Mouse (Mus musculus): ENCODE data around the gene Ttc28. TPM values are rescaled to one million over a fixed set of nuclear protein-coding genes. Genes with fewer than 3 reads are reported as not detected.
A peak's percentile ranks its signal among the peaks of the same experiment; 100 is the strongest.

Gene Ttc28
- polyA plus RNA-seq, 1 experiment from 2014 or later = 24.7 TPM

DNA sequence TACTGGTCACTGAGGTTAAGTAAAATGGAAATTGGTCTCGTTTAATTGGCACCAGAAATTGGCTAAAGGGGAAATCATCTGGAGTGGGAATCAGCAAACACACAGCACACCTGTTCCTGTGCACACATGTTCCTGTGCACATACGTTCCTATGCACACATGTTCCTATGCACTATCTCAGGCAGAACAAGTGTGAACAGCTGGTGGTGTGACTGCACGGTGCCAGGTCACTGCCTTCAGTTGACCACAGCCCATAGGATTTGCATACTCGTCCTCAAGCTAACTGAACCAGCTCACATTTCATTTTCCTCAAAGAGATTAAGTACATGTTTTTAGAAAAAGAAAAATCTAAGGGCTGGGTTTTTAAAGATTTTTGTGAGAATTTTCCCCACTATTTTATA lies 263.2 kb downstream of the Ttc28 start:
- no peak overlapping the region for H3K27ac ChIP-seq (replicated peaks)
- no peaks in the 10 kb centered on the region for H3K36me3 ChIP-seq
- no peaks in the 10 kb centered on the region for H3K9me3 ChIP-seq
- H3K4me1 ChIP-seq = peaks cover 40% of the 10 kb centered on the region
- H3K4me3 ChIP-seq = no peak overlapping the region
- H3K9ac ChIP-seq (replicated peaks) = no peak overlapping the region
- ATAC-seq (ENCODE audit: low FRiP score, low read depth) = no peak
- H3K27me3 ChIP-seq = 0 out of 2 replicates have a peak, but pooled peaks cover 14% of the 10 kb centered on the region
- 82% methylated on average over 4 of the region's 4 CpGs for WGBS
- H3K4me2 ChIP-seq (replicated peaks) = no peak overlapping the region

DNA sequence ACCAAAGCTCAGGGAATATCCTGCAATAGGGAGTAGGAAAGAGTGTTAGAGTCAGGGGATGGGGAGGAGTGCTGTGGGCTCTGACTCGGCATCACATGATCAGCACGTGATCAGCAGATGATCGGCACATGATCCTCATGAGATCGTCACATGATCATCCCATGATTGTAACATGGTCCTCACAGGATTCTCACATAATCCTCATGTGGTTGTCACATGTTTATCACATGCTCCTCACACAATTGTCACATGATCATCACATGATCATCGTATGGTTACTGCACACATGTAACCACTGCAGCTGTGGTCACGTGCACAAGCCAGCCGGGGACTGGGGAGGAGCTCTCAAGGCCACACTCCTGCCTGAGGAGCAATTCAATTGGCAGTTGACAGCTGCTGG lies 264.8 kb downstream of the Ttc28 start:
- Histone ChIP-seq H3K9ac (replicated peaks) (no peak overlapping the region), H3K36me3 (no peaks in the 10 kb centered on the region), H3K4me1 (peaks cover 25% of the 10 kb centered on the region), H3K4me3 (no peak overlapping the region), H3K9me3 (no peaks in the 10 kb centered on the region), H3K4me2 (replicated peaks) (no peak overlapping the region), H3K27ac (replicated peaks) (no peak overlapping the region; the same call in 1 of the 2 replicates), H3K27me3 (0 out of 2 replicates have a peak, but pooled peaks cover 3% of the 10 kb centered on the region)
- 89% methylated on average over 7 of the region's 7 CpGs for WGBS
- no peak for ATAC-seq (ENCODE audit: low FRiP score, low read depth)

DNA sequence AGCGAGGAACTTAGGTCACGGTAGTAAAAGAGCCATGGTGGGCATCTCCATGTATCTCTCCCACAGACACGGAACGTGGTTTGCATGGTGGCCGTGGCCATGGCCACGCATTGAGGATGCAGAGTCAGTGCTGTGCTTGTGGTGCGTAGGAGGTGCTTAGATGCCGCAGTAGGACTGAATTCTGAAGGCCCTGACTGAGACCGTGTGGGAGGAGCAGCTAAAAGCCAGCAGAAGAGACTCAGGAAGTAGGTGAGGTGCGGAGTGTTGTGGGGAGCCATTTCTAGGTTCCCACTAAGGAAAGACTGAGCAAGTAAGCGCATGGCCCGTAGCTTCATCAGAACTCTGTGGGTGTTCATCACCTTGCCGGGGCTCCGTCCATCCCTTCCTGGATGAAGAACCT lies 271.0 kb downstream of the Ttc28 start:
- WGBS = 96% methylated on average over 14 of the region's 14 CpGs
- no peak for ATAC-seq (ENCODE audit: low FRiP score, low read depth)
- no peaks in the 10 kb centered on the region for H3K9me3 ChIP-seq
- no peaks in the 10 kb centered on the region for H3K36me3 ChIP-seq
- peaks cover 39% of the 10 kb centered on the region for H3K4me1 ChIP-seq
- H3K9ac ChIP-seq (replicated peaks) = no peak overlapping the region
- H3K4me3 ChIP-seq = no peak overlapping the region
- H3K4me2 ChIP-seq (replicated peaks) = no peak overlapping the region
- no peaks in the 10 kb centered on the region for H3K27me3 ChIP-seq
- no peak overlapping the region for H3K27ac ChIP-seq (replicated peaks)

DNA sequence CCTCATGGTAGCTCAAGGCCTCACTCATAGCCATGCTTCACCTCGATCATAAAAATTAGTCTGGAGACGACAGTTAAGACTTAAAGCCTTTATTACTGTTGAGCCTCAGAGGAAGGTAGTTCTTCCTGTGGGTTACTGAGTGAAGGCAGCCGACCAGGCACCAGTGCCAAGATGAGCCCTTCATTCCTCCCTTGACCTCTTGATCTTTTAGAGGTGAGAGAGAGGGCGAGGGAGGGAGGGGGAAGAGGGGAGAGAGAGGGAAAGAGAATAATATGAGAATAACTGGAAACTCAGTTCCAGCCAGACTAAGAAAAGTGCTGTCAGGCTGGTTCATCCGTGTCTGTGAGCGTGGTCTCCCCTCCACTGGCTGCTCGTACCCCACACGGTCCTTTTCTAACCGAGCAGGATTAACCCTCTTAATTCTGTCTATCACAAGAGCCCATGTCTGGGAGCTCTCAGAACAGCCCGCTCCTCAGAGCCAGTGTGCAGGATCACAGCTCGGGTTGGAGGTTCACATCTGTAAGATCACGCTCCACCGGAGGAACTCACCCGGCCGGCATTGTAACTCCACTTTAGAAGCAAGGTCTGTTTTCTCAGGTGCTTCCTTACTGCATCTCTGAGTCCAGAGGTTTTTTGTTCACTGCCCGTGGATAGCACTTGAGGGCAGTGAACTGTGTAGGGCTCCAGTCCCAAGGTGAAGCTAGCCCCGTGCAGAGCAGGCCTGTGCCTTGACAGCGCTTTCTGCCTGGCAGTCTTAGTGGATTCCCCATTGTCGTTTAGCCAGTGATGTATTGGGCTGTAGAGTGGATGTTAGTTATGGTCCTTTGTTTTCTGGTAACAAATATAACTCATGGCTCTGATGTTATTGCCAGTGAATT lies 272.5 kb downstream of the Ttc28 start:
- H3K4me2 ChIP-seq (replicated peaks) = no peak overlapping the region
- H3K27ac ChIP-seq (replicated peaks) = 0 out of 2 replicates have a peak overlapping the region, but pooled peaks have one; percentile 31
- H3K9me3 ChIP-seq = no peaks in the 10 kb centered on the region
- WGBS = 42% methylated on average over 19 of the region's 19 CpGs
- no peaks in the 10 kb centered on the region for H3K36me3 ChIP-seq
- H3K9ac ChIP-seq (replicated peaks) = no peak overlapping the region
- peaks cover 42% of the 10 kb centered on the region for H3K4me1 ChIP-seq
- no peak overlapping the region for H3K4me3 ChIP-seq
- ATAC-seq (ENCODE audit: low FRiP score, low read depth) = no peak
- no peaks in the 10 kb centered on the region for H3K27me3 ChIP-seq

- Histone ChIP-seq H3K4me3 (no peak overlapping the region), H3K27me3 (peaks cover 3% of the 10 kb centered on the region; the same call in 1 of the 2 replicates), H3K4me1 (peaks cover 58% of the 10 kb centered on the region), H3K9ac (replicated peaks) (no peak overlapping the region), H3K9me3 (no peaks in the 10 kb centered on the region), H3K36me3 (no peaks in the 10 kb centered on the region), H3K4me2 (replicated peaks) (no peak overlapping the region), H3K27ac (replicated peaks) (0 out of 2 replicates have a peak overlapping the region, but pooled peaks have one; percentile 16)
- 22% methylated on average over 7 of the region's 7 CpGs for WGBS
- peak; percentile 74 for ATAC-seq (ENCODE audit: low FRiP score, low read depth)
These were observed 275.0 kb downstream of the Ttc28 start for GRCm38 (mm10) chr5:111154586-111154985.

DNA sequence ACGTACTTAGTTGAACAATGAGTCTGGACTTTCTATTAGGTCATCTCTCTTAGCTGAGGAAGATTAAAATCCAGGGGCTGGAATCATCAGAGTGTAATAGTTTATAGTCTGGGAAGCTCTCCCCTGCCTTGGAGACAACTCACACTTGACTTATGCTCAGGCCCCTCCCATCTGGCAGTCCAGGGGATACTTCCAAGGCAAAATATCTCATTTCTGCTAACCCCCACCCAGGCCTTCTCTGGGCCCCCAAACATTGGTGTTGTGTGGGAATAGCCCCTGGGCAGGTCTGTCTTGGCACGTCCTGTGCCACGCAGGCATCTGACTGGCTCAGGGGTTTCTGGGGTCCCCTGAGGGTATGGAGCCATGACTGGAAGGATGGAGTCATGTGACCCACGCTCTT lies 275.7 kb downstream of the Ttc28 start:
- no peak overlapping the region for H3K9ac ChIP-seq (replicated peaks)
- no peak overlapping the region for H3K27ac ChIP-seq (replicated peaks)
- no peak for ATAC-seq (ENCODE audit: low FRiP score, low read depth)
- H3K4me3 ChIP-seq = no peak overlapping the region
- peaks cover 65% of the 10 kb centered on the region for H3K4me1 ChIP-seq
- H3K27me3 ChIP-seq = peaks cover 3% of the 10 kb centered on the region; the same call in 1 of the 2 replicates
- H3K4me2 ChIP-seq (replicated peaks) = no peak overlapping the region
- H3K9me3 ChIP-seq = no peaks in the 10 kb centered on the region
- 85% methylated on average over 4 of the region's 4 CpGs for WGBS
- no peaks in the 10 kb centered on the region for H3K36me3 ChIP-seq

GRCm38 (mm10) chr5:111155928-111156327 lies 276.3 kb downstream of the Ttc28 start:
- 93% methylated on average over 12 of the region's 12 CpGs for WGBS
- H3K4me2 ChIP-seq (replicated peaks) = no peak overlapping the region
- H3K9ac ChIP-seq (replicated peaks) = no peak overlapping the region
- no peak overlapping the region for H3K4me3 ChIP-seq
- peaks cover 3% of the 10 kb centered on the region; the same call in 1 of the 2 replicates for H3K27me3 ChIP-seq
- no peaks in the 10 kb centered on the region for H3K9me3 ChIP-seq
- peaks cover 71% of the 10 kb centered on the region for H3K4me1 ChIP-seq
- no peak overlapping the region for H3K27ac ChIP-seq (replicated peaks)
- ATAC-seq (ENCODE audit: low FRiP score, low read depth) = no peak
- H3K36me3 ChIP-seq = no peaks in the 10 kb centered on the region

DNA sequence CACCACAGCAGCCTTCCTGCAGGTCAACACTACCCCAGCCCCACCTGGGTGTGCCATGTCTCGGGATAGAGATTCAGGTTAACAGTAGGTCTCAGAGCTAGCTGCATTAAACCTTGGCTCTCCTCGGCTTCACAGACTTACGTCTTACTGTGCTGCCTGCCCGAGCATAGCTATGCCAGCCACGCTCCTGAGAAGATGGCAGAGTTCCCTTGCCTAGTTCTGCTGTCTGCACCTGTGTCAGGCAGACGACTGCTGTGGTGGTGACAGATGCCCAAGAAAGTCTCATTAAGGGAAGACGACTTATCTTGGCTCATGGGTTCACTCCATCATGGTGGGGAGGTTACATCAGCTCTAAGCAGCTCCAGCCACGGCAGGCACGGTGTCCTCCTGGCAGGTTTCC lies 278.7 kb downstream of the Ttc28 start:
- H3K9me3 ChIP-seq = no peaks in the 10 kb centered on the region
- H3K4me3 ChIP-seq = no peak overlapping the region
- ATAC-seq (ENCODE audit: low FRiP score, low read depth) = no peak
- H3K9ac ChIP-seq (replicated peaks) = no peak overlapping the region
- H3K36me3 ChIP-seq = no peaks in the 10 kb centered on the region
- H3K27me3 ChIP-seq = peaks cover 3% of the 10 kb centered on the region; the same call in 1 of the 2 replicates
- H3K4me2 ChIP-seq (replicated peaks) = no peak overlapping the region
- no peak overlapping the region for H3K27ac ChIP-seq (replicated peaks)
- peaks cover 71% of the 10 kb centered on the region for H3K4me1 ChIP-seq
- 90% methylated on average over 9 of the region's 9 CpGs for WGBS

DNA sequence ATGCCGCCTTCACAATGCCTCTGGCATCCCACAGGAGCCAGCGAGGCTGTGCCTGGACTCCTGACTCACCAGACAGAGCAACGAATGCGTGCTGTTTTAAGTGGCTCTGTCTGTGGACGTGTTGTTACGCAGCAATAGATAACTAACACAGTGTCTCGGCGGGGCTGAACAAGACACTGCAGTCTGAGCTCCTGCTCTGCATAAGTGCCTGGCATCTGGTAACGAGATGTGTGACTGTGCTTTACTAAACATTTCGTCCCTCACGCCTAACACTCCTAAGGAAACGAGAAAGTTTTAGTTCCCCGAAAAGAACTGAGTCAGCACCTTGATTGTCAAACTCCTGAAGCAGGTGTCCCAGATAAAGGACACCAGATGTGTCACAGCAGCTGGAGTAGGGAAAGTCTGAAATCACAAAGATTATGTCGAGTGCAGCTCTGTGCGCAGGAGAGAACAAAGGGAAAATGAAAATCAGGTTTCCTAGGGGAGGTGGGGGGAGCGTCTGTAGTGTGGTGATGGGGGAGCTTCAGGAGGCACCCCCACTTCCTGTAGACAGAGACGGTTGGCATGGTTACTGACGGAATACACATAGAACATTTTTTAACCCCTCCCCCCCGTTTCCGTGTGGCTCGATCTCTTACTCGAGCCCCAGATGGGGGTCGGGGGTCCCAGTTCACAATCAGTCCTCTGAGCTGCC lies 280.2 kb downstream of the Ttc28 start:
- no peak overlapping the region for H3K9ac ChIP-seq (replicated peaks)
- ATAC-seq (ENCODE audit: low FRiP score, low read depth) = 0 out of 2 replicates have a peak, but pooled peaks have one; percentile 28

DNA sequence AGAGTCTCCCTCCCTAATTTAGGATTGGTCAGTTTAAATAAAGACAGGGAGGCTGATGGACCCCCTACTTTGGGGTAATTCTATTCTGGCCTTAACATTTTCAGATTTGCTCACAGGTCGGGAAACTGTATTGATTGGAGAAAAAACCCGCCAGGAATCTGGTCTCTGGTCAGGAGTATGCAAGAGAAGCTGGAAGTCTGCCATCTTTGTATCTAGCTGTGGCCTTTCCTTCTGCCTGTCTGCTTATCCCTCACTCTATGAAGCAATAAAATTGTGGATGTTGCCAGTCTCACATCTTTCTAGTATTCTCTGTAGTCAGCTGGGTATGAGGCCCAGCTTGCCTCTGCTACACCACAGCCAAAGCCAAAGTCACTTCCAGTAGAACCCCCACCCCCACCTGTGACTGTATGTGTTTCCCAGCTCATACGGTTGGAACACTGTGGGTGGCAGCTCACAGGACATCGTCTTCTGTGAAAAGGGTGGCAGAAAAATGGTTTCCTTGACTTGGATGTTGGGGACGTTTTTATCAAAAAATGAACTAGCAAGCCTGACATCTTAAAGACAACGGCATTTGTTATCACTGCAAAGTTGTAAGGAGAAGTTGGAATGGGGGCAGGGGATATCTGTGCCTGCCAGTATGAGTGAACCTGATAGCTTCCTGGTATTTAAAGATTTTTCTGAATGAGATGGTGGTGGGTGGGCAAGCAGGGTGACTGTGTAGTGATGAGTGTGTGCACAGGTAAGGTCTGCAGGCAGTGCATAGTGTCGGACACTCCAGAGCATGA lies 281.7 kb downstream of the Ttc28 start:
- Histone ChIP-seq H3K27ac (replicated peaks) (no peak overlapping the region), H3K27me3 (peaks cover 7% of the 10 kb centered on the region), H3K4me1 (peaks cover 70% of the 10 kb centered on the region), H3K4me3 (no peak overlapping the region), H3K4me2 (replicated peaks) (no peak overlapping the region), H3K36me3 (no peaks in the 10 kb centered on the region), H3K9me3 (no peaks in the 10 kb centered on the region), H3K9ac (replicated peaks) (no peak overlapping the region)
- ATAC-seq (ENCODE audit: low FRiP score, low read depth) = no peak
- WGBS = 77% methylated on average over 7 of the region's 7 CpGs

More for the DNA sequence above, 280.2 kb downstream of the Ttc28 start:
- Histone ChIP-seq H3K9me3 (no peaks in the 10 kb centered on the region), H3K4me1 (peaks cover 71% of the 10 kb centered on the region), H3K4me2 (replicated peaks) (peak overlapping the region; percentile 20; the same call in 1 of the 2 replicates), H3K27ac (replicated peaks) (peak overlapping the region; percentile 75), H3K4me3 (no peak overlapping the region), H3K27me3 (peaks cover 3% of the 10 kb centered on the region; the same call in 1 of the 2 replicates), H3K36me3 (no peaks in the 10 kb centered on the region)
- WGBS = 37% methylated on average over 23 of the region's 23 CpGs

- peaks cover 10% of the 10 kb centered on the region for H3K27me3 ChIP-seq
- H3K27ac ChIP-seq (replicated peaks) = peak overlapping the region; percentile 81
- H3K4me1 ChIP-seq = peaks cover 65% of the 10 kb centered on the region
- H3K9ac ChIP-seq (replicated peaks) = no peak overlapping the region
- H3K9me3 ChIP-seq = no peaks in the 10 kb centered on the region
- ATAC-seq (ENCODE audit: low FRiP score, low read depth) = no peak
- H3K4me3 ChIP-seq = no peak overlapping the region
- no peaks in the 10 kb centered on the region for H3K36me3 ChIP-seq
- no peak overlapping the region for H3K4me2 ChIP-seq (replicated peaks)
- WGBS = 52% methylated on average over 6 of the region's 6 CpGs
These were observed 283.3 kb downstream of the Ttc28 start for GRCm38 (mm10) chr5:111162857-111163256.
